Mouse (Mus musculus) lung, postnatal 0 days (tissue): ENCODE measurements at regions not wholly inside any gene's neighbourhood (a gene's known extent, or its start where the extent isn't known, plus 50 kb on each side); places are given as distances from the start of the nearest gene placed in this dataset.
A peak's percentile ranks its signal among the peaks of the same experiment; 100 is the strongest.

ENCODE experiments used
- ATAC-seq: fragments of 200-750 bp; cut with Nextera tagmentation; 2 replicates; pipeline ENCODE4 v1.8.0; 2017; ENCODE audit warnings: moderate library complexity
- DNase-seq: peaks from one replicate; pipeline ENCODE4 v3.0.0-alpha.2; 2016; ENCODE audit warnings: low spot score
- H3K27ac ChIP-seq: fragments of 300-500 bp; sonication (generic); 2 replicates; pipeline ENCODE4 v1.5.1; 2014; ENCODE audit warnings: antibody characterized with exemption, mild to moderate bottlenecking, low read length, mixed read lengths
- H3K27me3 ChIP-seq: fragments of 300-500 bp; sonication (generic); replicated peaks from 2 replicates; pipeline ENCODE4 v1.6.1; 2014; ENCODE audit warnings: low read length, mixed read lengths; ENCODE audit not compliant: insufficient read depth
- H3K36me3 ChIP-seq: fragments of 300-500 bp; sonication (generic); 2 replicates; pipeline ENCODE4 v1.6.1; 2014; ENCODE audit warnings: low read length, mixed read lengths; ENCODE audit not compliant: insufficient read depth
- H3K4me1 ChIP-seq: fragments of 300-500 bp; sonication (generic); 2 replicates; pipeline ENCODE4 v1.6.1; 2014; ENCODE audit warnings: antibody characterized with exemption, low read depth, low read length, mixed read lengths; ENCODE audit not compliant: insufficient read depth
- H3K4me2 ChIP-seq: fragments of 300-500 bp; sonication (generic); replicated peaks from 2 replicates; pipeline ENCODE4 v1.6.1; 2014; ENCODE audit warnings: low read depth, mild to moderate bottlenecking, low read length, moderate library complexity, mixed read lengths
- H3K4me3 ChIP-seq: fragments of 300-500 bp; sonication (generic); 2 replicates; pipeline ENCODE4 v1.5.1; 2014; ENCODE audit warnings: low read depth, low read length
- H3K9ac ChIP-seq: fragments of 300-500 bp; sonication (generic); replicated peaks from 2 replicates; pipeline ENCODE4 v1.6.1; 2014; ENCODE audit warnings: low read depth, mild to moderate bottlenecking
- H3K9me3 ChIP-seq: fragments of 300-500 bp; sonication (generic); 2 replicates; pipeline ENCODE4 v1.6.1; 2016; ENCODE audit warnings: low read length, mixed read lengths
- CTCF ChIP-seq: IDR thresholded peaks from 2 replicates; pipeline ENCODE4 v1.5.1; 2016; ENCODE audit warnings: antibody characterized with exemption, mild to moderate bottlenecking
- EP300 ChIP-seq: IDR thresholded peaks from 2 replicates; pipeline ENCODE4 v1.6.1; 2016; ENCODE audit warnings: antibody characterized with exemption, mild to moderate bottlenecking, control low read depth
- WGBS: fragments of 180-500 bp; shearing (Covaris S2); extraction: QIAGEN DNeasy Blood & Tissue Kit; methylation state at CpG from one replicate; pipeline ENCODE4 v1.1.7; 2014; 5-methylcytosine and 5-hydroxymethylcytosine counted together

DNA sequence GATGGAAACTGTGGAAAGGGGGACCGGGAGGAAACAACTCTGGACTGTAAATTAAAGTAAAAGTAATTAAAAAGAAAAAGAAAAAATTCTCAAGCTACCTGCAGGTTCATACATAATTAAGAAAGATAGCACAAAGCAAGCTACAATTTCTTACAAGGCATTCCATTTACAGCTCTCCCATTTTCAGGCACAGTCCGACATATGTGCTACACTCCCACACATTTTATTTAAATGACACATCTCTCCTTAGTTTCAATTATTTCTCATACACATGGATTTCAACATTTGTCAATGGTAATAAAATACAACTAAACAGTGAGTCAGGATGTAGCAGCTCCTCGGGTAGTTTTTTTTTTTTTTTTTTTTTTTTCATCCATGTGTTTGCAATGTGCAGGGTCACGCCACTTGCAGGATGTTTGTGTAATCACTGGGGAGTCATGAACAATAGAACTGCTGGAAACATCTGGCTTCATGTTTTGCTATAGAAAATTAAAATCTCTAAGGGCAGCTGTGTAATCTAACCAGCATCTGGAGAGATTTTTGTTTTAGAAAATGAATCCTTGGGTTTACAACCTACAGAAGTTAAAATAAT is 279.8 kb upstream of the Col3a1 start:
- H3K9ac ChIP-seq = no peak overlapping the region
- no peak overlapping the region for H3K4me2 ChIP-seq
- H3K4me1 ChIP-seq = no peaks in the 10 kb centered on the region
- H3K4me3 ChIP-seq = no peak overlapping the region
- TF ChIP-seq EP300 (peak; percentile 68), CTCF (no peak)
- DNase-seq (peak; percentile 56), ATAC-seq (peak; percentile 76)
- H3K27ac ChIP-seq = no peak overlapping the region
- H3K27me3 ChIP-seq = no peaks in the 10 kb centered on the region
- 35% methylated on average over 4 of the region's 4 CpGs for WGBS
- H3K9me3 ChIP-seq = no peaks in the 10 kb centered on the region
- no peaks in the 10 kb centered on the region for H3K36me3 ChIP-seq

DNA sequence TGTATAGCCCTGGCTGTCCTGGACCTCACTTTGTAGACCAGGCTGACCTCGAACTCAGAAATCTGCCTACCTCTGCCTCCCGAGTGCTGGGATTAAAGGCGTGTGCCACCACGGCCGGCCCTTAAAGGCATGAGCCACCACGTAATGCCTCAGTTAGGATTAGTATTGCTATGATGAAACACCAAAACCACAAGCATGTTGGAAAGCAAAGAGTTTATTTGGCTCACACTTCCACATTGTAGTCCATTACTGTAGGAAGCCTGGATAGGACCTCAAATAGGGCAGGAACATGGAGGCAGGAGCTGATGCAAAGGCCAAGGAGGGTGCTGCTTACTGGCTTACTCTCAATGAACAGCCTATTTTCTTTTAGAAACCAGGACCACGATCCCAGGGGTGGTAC is 278.0 kb upstream of the Col3a1 start:
- Histone ChIP-seq H3K36me3 (no peaks in the 10 kb centered on the region), H3K27ac (no peak overlapping the region), H3K4me2 (no peak overlapping the region), H3K9me3 (no peaks in the 10 kb centered on the region), H3K27me3 (no peaks in the 10 kb centered on the region), H3K4me3 (no peak overlapping the region), H3K4me1 (no peaks in the 10 kb centered on the region), H3K9ac (no peak overlapping the region)
- TF ChIP-seq EP300 = no peak
- no peak for TF ChIP-seq CTCF
- 78% methylated on average over 7 of the region's 7 CpGs for WGBS
- ATAC-seq (no peak), DNase-seq (no peak)

DNA sequence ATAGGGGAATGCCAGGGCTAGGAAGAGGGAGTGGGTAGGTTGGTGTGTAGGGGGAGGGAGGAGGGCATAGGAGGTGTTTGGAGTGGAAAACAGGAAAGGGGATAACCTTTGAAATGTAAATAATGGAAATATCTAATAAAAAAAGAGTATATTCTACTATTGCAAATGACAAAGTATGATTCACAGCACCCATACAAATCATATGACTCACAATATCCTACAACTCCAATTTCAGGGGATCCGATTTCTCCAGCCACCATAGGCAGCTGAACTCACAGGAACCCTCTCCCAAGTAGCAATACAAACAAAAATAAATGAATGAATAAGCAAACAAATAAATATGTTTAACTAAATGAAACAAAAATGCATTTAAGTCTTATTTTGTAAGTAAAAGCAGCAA is 270.0 kb upstream of the Col3a1 start:
- H3K27me3 ChIP-seq = no peaks in the 10 kb centered on the region
- no peak overlapping the region for H3K4me3 ChIP-seq
- no peaks in the 10 kb centered on the region for H3K4me1 ChIP-seq
- TF ChIP-seq CTCF (no peak), EP300 (no peak)
- ATAC-seq = no peak
- H3K4me2 ChIP-seq = no peak overlapping the region
- no peaks in the 10 kb centered on the region for H3K36me3 ChIP-seq
- DNase-seq = no peak
- H3K9me3 ChIP-seq = no peaks in the 10 kb centered on the region
- H3K27ac ChIP-seq = no peak overlapping the region
- WGBS = 86% methylated on average over 1 of the region's 1 CpGs
- H3K9ac ChIP-seq = no peak overlapping the region

DNA sequence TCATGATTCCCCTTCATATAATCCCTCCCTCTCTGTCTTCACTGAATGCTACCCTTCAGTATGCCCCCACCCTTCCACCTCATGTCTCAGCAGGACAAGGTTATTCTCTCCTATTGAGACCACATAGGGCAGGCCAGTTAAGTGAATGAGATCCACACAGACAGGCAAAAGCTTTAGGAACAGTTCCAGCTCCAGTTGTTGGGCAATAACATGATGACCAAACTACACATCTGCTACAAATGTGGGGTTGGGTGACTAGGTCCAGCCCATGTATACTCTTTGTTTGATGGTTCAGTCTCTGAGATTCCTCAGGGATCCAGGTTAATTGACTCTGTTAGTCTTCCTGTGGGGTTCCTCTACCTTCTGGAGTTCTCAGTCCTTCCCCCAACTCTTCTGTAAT is 269.5 kb upstream of the Col3a1 start:
- no peak for ATAC-seq

DNA sequence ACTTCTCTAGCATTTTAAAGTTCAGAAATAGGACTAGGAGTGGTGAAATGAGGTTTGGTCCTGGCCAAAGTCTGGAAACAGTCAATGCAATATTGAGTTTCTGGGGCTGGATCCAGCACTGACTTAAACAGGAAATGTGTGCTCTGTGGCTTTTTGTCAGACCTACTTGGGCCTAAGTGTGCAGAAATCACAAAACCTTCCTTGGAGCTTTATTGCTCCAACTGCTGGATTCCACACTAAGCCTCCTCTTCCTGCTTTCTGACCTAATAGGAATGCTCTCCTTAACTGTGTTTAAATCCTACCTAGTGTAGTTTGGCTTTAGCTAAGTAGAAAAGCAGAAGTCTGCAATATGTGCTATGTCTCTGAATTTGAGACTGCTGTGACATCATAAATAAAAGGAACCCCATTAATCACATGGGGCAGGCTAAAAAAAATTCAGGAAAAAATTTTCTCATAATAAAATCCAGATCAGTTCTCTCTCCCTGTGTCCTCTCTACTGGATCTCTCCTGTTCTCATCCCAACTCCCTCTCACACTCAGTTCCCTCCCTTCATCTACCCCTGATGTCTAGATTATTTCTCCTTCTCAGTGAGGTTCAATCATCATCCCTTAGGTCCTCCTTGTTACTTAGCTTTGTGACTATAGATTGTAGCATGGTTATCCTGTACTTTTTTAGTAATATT is 268.0 kb upstream of the Col3a1 start:
- ATAC-seq (no peak), DNase-seq (peak; percentile 17)
- H3K4me3 ChIP-seq = no peak overlapping the region
- TF ChIP-seq EP300 (no peak), CTCF (no peak)
- H3K27me3 ChIP-seq = no peaks in the 10 kb centered on the region
- no peak overlapping the region for H3K9ac ChIP-seq
- no peaks in the 10 kb centered on the region for H3K36me3 ChIP-seq
- no peak overlapping the region for H3K27ac ChIP-seq
- no peaks in the 10 kb centered on the region for H3K9me3 ChIP-seq
- no peak overlapping the region for H3K4me2 ChIP-seq
- no peaks in the 10 kb centered on the region for H3K4me1 ChIP-seq

More for the DNA sequence above, 269.5 kb upstream of the Col3a1 start:
- H3K4me2 ChIP-seq = no peak overlapping the region
- no peak overlapping the region for H3K27ac ChIP-seq
- no peaks in the 10 kb centered on the region for H3K27me3 ChIP-seq
- DNase-seq = peak; percentile 28
- H3K4me3 ChIP-seq = no peak overlapping the region
- H3K9me3 ChIP-seq = no peaks in the 10 kb centered on the region
- H3K9ac ChIP-seq = no peak overlapping the region
- no peaks in the 10 kb centered on the region for H3K4me1 ChIP-seq
- TF ChIP-seq EP300 (no peak), CTCF (no peak)
- H3K36me3 ChIP-seq = no peaks in the 10 kb centered on the region

DNA sequence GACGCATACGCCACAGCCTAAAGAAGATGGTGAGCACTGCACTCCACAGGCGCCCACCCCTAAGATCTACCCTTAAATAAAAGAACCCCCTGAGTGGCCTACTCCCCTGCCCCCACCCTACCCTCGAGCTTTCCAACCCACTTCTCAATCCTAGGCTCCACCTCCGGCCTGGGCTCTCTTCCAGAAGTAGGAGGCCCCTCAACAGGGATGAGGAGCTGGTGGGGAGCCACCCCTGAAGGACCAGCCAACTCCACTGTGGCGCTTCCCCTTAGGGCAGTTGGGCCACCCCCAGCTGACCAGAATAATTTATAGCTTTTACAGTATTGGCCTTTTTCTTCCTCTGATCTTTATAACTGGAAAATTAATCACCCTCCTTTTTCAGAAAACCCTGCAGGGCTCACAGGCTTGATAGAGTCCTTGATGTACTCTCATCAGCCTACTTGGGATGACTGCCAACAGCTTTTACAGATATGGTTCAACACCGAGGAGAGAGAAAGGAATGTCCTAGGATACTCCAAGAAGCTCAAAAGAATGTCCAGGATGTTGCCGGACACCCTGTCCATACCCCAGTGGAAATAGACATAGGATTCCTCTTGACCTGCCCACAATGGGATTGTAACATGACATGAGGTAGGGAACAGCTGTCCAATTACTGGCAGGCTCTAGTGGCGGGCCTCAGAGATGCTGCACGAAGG is 220.3 kb upstream of the Col3a1 start:
- 66% methylated on average over 10 of the region's 10 CpGs for WGBS
- Histone ChIP-seq H3K9ac (no peak overlapping the region), H3K4me1 (no peaks in the 10 kb centered on the region), H3K36me3 (no peaks in the 10 kb centered on the region), H3K9me3 (no peaks in the 10 kb centered on the region), H3K4me2 (no peak overlapping the region), H3K27ac (no peak overlapping the region), H3K4me3 (no peak overlapping the region), H3K27me3 (no peaks in the 10 kb centered on the region)
- no peak for DNase-seq
- no peak for ATAC-seq
- TF ChIP-seq CTCF = no peak
- no peak for TF ChIP-seq EP300
